Mouse (Mus musculus) liver, adult 2 months (tissue): ENCODE measurements around the gene Olfr963.

Source experiments
- CTCF ChIP-seq: fragments of 200-500 bp; IDR thresholded peaks from 2 replicates; pipeline ENCODE4 v1.5.1; 2011; ENCODE audit warnings: low read depth, low read length, control low read depth
- POLR2A ChIP-seq: fragments of 200-500 bp; IDR thresholded peaks from 2 replicates; pipeline ENCODE4 v1.6.1; 2011; ENCODE audit warnings: low read length, control low read depth; ENCODE audit not compliant: insufficient read depth; ENCODE audit errors: extremely low read depth

GRCm38 (mm10) chr9:39629069-39629468 is 37.9 kb upstream of the Olfr963 start:
- TF ChIP-seq CTCF (no peak), POLR2A (no peak)
